Mouse (Mus musculus) stomach, postnatal 0 days (tissue): ENCODE results near the gene Nrp1. TPM values are rescaled to one million over a fixed set of nuclear protein-coding genes. Genes with fewer than 3 reads are reported as not detected.

Experiments
- ATAC-seq: fragments of 200-750 bp; cut with Nextera tagmentation; 2 replicates; pipeline ENCODE4 v1.8.0; 2017; ENCODE audit not compliant: low FRiP score, low TSS enrichment
- DNase-seq: peaks from one replicate; pipeline ENCODE4 v3.0.0-alpha.2; 2016; ENCODE audit warnings: low spot score
- H3K27ac ChIP-seq: fragments of 300-500 bp; sonication (generic); replicated peaks from 2 replicates; pipeline ENCODE4 v1.5.1; 2014; ENCODE audit warnings: mild to moderate bottlenecking, control low read depth
- H3K27me3 ChIP-seq: fragments of 300-500 bp; sonication (generic); 2 replicates; pipeline ENCODE4 v1.6.1; 2014; ENCODE audit warnings: low read length; ENCODE audit not compliant: control insufficient read depth, insufficient read depth
- H3K36me3 ChIP-seq: fragments of 300-500 bp; sonication (generic); 2 replicates; pipeline ENCODE4 v1.6.1; 2014; ENCODE audit warnings: low read length, mixed read lengths; ENCODE audit not compliant: control insufficient read depth, insufficient read depth
- H3K4me1 ChIP-seq: fragments of 300-500 bp; sonication (generic); replicated peaks from 2 replicates; pipeline ENCODE4 v1.6.1; 2014; ENCODE audit warnings: antibody characterized with exemption; ENCODE audit not compliant: control insufficient read depth, insufficient read depth
- H3K4me2 ChIP-seq: fragments of 300-500 bp; sonication (generic); replicated peaks from 2 replicates; pipeline ENCODE4 v1.6.1; 2014; ENCODE audit warnings: low read depth, mild to moderate bottlenecking, control low read depth, moderate library complexity
- H3K4me3 ChIP-seq: fragments of 300-500 bp; sonication (generic); 2 replicates; pipeline ENCODE4 v1.5.1; 2014; ENCODE audit warnings: low read depth, low read length, control low read depth
- H3K9ac ChIP-seq: fragments of 300-500 bp; sonication (generic); 2 replicates; pipeline ENCODE4 v1.6.1; 2014; ENCODE audit warnings: mild to moderate bottlenecking, low read length, control low read depth, mixed read lengths
- H3K9me3 ChIP-seq: fragments of 300-500 bp; sonication (generic); 2 replicates; pipeline ENCODE4 v1.6.1; 2016; ENCODE audit warnings: low read length; ENCODE audit not compliant: control insufficient read depth
- CTCF ChIP-seq: IDR thresholded peaks from 2 replicates; pipeline ENCODE4 v1.5.1; 2016; ENCODE audit warnings: antibody characterized with exemption, low read depth, mild to moderate bottlenecking, moderate library complexity
- EP300 ChIP-seq: optimal IDR thresholded peaks from 2 replicates; pipeline ENCODE3; 2016; ENCODE audit warnings: antibody characterized with exemption
- WGBS: fragments of 180-500 bp; shearing (Covaris S2); extraction: QIAGEN DNeasy Blood & Tissue Kit; methylation state at CpG from one replicate; pipeline ENCODE4 v1.1.7; 2014; 5-methylcytosine and 5-hydroxymethylcytosine counted together
- polyA plus RNA-seq: library from polyadenylated mRNA; unstranded; fragments of >200 nt; fragmentation: Nextera tagmentation; extraction: Ambion mirVana; gene quantifications from 2 replicates; pipeline ENCODE4 v1.2.1, GENCODE M21; 2015

Gene Nrp1
- polyA plus RNA-seq, 1 experiment from 2014 or later, result 16.9 TPM

DNA sequence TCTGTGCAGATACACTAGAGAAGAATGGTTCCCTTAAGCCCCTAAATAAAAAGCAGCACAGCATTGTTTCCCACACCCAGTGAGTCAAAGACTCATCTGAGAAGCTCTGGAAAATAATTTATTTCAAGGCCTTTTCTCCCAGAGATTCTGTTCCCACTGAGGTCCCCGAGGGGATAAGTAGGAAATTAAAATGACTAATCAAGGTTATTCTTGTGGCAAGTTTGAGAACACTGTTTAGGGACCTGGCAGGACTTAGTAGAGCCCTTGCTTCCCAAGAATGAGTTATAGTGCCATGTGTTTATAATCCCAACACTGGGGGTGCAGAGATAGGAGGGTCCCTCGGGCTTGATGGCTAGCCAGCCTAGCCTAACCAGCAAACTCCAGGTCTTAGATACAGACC, 127.6 kb downstream of the Nrp1 start:
- DNase-seq (no peak), ATAC-seq (no peak)
- Histone ChIP-seq H3K4me2 (no peak overlapping the region), H3K27me3 (no peaks in the 10 kb centered on the region), H3K4me1 (no peaks in the 10 kb centered on the region), H3K9ac (no peak overlapping the region), H3K4me3 (no peak overlapping the region), H3K9me3 (no peaks in the 10 kb centered on the region), H3K27ac (no peak overlapping the region), H3K36me3 (no peaks in the 10 kb centered on the region)
- WGBS, result 52% methylated on average over 2 of the region's 2 CpGs
- no peak for TF ChIP-seq CTCF
- no peak for TF ChIP-seq EP300

- TF ChIP-seq CTCF (no peak; the same call in 1 of the 2 replicates), EP300 (no peak)
Measured at GRCm38 (mm10) chr8:128487966-128488931, 129.8 kb downstream of the Nrp1 start.

GRCm38 (mm10) chr8:128489351-128489750, 130.9 kb downstream of the Nrp1 start:
- H3K9me3 ChIP-seq, result no peaks in the 10 kb centered on the region
- no peak for ATAC-seq
- no peak for TF ChIP-seq EP300
- no peak for TF ChIP-seq CTCF
- H3K27me3 ChIP-seq, result no peaks in the 10 kb centered on the region
- H3K4me2 ChIP-seq, result no peak overlapping the region
- 86% methylated on average over 1 of the region's 1 CpGs for WGBS
- H3K4me1 ChIP-seq, result no peaks in the 10 kb centered on the region
- H3K4me3 ChIP-seq, result no peak overlapping the region
- H3K36me3 ChIP-seq, result no peaks in the 10 kb centered on the region
- H3K9ac ChIP-seq, result no peak overlapping the region
- H3K27ac ChIP-seq, result no peak overlapping the region
- DNase-seq, result no peak

More at GRCm38 (mm10) chr8:128487966-128488931, 129.8 kb downstream of the Nrp1 start:
- no peaks in the 10 kb centered on the region for H3K4me1 ChIP-seq
- H3K4me2 ChIP-seq, result no peak overlapping the region
- H3K9ac ChIP-seq, result no peak overlapping the region
- no peak overlapping the region for H3K4me3 ChIP-seq
- H3K36me3 ChIP-seq, result no peaks in the 10 kb centered on the region
- ATAC-seq (no peak), DNase-seq (no peak)
- WGBS, result 48% methylated on average over 10 of the region's 10 CpGs
- no peak overlapping the region for H3K27ac ChIP-seq
- H3K27me3 ChIP-seq, result no peaks in the 10 kb centered on the region
- H3K9me3 ChIP-seq, result no peaks in the 10 kb centered on the region

DNA sequence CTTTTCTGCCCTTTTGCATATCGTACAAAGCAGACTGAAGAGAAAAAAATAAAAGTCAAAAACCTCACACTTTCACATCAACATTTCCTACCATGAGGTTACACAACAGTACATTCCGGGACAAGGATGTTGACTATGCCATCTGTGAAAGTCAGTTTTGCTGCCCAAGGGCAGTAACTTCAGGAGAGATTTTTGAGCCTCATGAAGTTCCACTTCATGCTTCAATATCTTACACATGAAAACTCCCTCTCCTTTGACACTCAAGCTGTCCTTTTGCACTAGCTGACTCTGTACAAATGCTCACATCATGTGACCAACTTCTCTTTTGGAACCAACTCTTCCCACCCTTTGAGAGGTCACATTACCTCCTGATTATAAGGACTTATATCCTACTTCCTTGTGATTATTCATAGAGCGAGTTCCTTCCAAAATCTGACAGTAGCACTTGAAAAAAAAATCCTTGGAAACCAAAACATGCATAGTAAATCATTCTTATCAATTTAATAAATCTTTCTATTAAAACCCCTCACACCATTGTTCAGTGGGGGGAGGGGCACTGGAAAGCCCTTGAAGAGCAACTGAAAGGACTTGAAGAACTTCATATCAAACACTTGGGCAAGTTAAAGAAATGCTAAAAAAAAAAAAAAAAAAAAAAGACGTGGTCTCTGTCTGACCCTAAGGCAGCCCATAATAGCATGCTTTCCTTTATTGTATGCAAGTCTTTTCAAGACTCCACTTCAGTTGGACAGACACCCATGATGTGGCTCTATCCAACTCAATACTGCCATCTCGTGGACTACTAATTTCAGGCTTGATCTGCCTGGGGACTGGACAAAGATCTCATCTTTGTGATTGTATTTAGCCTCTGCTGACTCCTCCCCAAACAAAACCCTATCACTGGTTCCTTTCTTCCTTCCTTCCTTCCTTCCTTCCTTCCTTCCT, 133.0 kb downstream of the Nrp1 start:
- Histone ChIP-seq H3K4me3 (no peak overlapping the region), H3K9me3 (no peaks in the 10 kb centered on the region), H3K27me3 (no peaks in the 10 kb centered on the region), H3K4me1 (no peaks in the 10 kb centered on the region), H3K4me2 (no peak overlapping the region), H3K36me3 (no peaks in the 10 kb centered on the region), H3K9ac (no peak overlapping the region), H3K27ac (no peak overlapping the region)
- ATAC-seq (peak; percentile 82), DNase-seq (peak; percentile 44)
- WGBS, result 42% methylated on average over 5 of the region's 5 CpGs
- peak; percentile 93 for TF ChIP-seq CTCF
- no peak for TF ChIP-seq EP300

DNA sequence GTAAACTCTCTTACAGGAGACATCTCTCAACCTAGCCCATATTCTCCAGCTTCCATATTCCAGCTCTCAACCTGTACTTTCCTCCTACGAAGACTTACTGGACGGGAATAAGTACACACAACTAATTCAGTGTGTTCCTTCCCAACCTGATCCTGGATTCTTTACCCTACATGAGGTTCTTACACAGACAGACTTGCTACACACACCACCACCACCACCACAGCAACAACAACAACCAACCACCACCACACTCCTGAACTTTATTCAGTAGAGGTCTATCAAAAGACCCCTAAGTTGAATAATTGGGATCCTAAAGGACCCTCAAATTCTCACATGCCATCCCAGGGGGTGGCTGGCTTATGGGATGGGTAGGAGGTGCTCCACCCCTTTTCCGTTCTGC, 135.4 kb downstream of the Nrp1 start:
- Histone ChIP-seq H3K27ac (no peak overlapping the region), H3K4me2 (no peak overlapping the region), H3K4me1 (no peaks in the 10 kb centered on the region), H3K9ac (no peak overlapping the region), H3K27me3 (no peaks in the 10 kb centered on the region), H3K36me3 (no peaks in the 10 kb centered on the region), H3K4me3 (no peak overlapping the region), H3K9me3 (no peaks in the 10 kb centered on the region)
- no peak for TF ChIP-seq CTCF
- no peak for TF ChIP-seq EP300
- ATAC-seq (no peak), DNase-seq (no peak)
- 91% methylated on average over 3 of the region's 3 CpGs for WGBS
